Mouse (Mus musculus) embryo, embryonic 10.5 days (tissue): Measurements from ENCODE around the gene Specc1l.
"Not testable (repeated sequence)": the region's sequence is repeated elsewhere in the genome, so short reads cannot be mapped to it uniquely, and the experiment has no call there.

Experiments
- DNase-seq: peaks from one replicate; pipeline ENCODE4 v3.0.0-alpha.2; 2015; ENCODE audit warnings: low spot score

Gene Specc1l

GRCm38 (mm10) chr10:75282648-75283047 lies 70.8 kb downstream of the Specc1l start:
- DNase-seq: no peak

- no peak for DNase-seq
These were observed 71.9 kb downstream of the Specc1l start for GRCm38 (mm10) chr10:75283821-75284220.

DNA sequence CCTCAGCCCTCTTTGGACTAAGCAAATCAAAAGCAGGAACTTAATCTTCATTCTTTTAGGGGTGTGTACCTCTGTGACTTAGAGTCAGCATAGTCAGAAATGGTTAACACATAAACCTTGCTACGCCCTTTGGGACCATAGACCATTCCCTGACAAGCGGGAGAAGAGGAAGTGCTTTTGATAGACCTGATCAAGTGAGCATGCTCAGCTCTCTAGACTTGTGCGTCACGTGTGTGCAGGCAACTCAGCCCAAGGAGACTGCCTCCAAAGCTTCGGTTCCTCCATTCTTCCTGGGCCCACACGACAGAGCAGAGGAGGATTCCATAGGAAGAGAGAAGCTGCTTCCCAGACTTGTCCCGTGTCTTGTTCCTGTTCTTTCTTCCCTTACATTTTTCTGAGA lies 76.7 kb downstream of the Specc1l start:
- no peak for DNase-seq

- no peak for DNase-seq
These were observed 77.5 kb downstream of the Specc1l start for GRCm38 (mm10) chr10:75289392-75289791.

GRCm38 (mm10) chr10:75290650-75291049 lies 78.8 kb downstream of the Specc1l start:
- DNase-seq: no peak

DNA sequence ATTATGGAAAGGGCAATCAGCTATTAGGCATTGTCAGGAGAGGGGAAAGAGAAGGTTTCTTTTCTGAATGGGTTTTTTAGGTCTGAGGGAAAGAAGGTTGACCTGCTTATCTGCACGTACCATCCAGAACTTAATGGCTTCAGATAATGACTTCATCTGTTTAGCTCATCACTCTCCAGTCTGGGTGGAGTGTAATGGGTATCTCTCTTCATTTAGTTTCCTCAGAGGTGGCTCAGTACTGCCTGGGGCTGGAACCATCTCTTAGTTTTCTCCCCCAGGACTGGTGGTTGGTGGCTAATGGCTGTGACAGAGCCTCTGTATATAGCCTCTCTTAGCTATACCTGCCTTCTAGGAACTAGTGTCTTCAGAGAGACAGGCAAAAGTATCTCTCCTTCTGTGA lies 79.5 kb downstream of the Specc1l start:
- no peak for DNase-seq

GRCm38 (mm10) chr10:75292206-75292605 lies 80.3 kb downstream of the Specc1l start:
- not testable (repeated sequence) for DNase-seq

GRCm38 (mm10) chr10:75293288-75293687 lies 81.4 kb downstream of the Specc1l start:
- DNase-seq: no peak

DNA sequence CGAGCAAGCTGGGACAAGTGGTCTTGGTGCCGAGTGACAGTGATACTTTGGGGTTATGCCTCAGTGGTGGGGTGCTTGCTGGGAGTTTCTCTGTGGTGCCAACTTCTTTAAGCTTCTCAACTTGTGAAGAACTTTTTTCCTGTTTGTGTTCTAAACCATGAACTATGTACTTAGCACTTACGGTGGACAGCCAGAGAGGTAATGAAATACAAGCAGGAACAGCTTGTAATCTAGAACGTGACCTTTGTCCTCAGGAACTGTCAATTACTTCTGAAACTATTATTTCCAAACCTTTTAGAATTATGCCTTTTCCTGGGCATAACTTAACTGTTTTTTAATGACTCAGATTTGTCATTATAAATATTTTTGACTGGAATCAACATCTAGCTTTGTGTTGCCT lies 82.5 kb downstream of the Specc1l start:
- DNase-seq: no peak

DNA sequence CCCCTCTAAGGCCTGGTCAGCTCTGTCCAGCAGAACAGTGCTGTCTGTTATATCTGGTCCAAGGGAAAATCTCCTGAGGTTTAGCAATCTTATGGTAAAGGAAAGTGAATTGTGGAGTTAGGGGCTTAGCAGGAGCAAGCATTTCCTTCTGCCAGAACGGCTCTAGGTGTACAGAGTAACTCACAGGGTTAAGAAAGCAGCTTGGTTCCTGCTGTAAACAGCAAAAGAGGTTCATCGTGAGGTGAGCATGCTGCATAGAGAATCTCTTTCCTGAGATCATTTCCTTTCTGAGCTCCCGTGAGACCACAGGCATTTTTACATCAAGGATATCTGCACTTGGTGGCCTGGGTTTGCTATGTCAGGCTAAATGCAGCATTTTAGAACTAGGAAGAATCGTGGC lies 83.1 kb downstream of the Specc1l start:
- DNase-seq: no peak

DNA sequence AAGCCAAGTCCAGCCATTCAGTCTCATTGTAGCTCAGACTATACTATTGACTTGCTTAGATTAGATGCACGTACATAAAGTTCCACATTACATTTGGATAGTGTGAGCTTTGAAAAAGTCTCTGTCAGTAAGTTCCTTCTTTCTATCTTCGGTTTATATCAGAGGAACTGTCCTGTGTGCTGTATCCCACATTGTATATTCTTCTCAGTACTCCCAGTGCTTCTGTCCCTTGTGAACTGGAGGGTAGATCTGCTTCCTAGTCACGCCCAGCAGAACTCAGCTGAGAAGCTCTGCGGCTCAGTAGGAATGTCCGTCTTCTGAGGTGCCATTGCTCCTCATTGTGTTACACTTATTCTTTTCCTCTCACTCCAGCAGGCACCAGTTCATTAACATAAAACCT lies 86.7 kb downstream of the Specc1l start:
- no peak for DNase-seq

GRCm38 (mm10) chr10:75299785-75300418 lies 88.0 kb downstream of the Specc1l start:
- DNase-seq: no peak

GRCm38 (mm10) chr10:75301195-75301806 lies 89.4 kb downstream of the Specc1l start:
- no peak for DNase-seq

DNA sequence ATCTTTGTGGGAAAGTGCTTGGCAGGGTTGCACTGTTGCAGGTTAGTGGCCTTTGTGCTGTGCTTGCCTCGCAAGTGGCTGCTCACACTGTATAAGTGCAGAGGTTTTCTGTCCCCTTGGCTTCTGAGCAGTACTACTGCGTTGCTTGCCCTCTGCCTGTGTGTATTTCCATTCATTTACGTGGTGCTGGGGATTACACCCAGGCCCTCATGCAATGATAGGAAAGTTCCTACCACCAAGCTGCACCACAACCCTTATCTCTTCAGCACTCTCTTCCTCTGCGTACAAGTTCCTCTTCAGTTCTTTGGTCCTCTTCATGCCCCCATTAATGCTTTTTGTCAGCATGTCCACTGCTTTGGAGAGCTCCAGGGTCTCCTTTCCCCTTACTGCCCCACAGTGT lies 90.1 kb downstream of the Specc1l start:
- no peak for DNase-seq

- no peak for DNase-seq
These were observed 90.7 kb downstream of the Specc1l start for GRCm38 (mm10) chr10:75302536-75302935.

DNA sequence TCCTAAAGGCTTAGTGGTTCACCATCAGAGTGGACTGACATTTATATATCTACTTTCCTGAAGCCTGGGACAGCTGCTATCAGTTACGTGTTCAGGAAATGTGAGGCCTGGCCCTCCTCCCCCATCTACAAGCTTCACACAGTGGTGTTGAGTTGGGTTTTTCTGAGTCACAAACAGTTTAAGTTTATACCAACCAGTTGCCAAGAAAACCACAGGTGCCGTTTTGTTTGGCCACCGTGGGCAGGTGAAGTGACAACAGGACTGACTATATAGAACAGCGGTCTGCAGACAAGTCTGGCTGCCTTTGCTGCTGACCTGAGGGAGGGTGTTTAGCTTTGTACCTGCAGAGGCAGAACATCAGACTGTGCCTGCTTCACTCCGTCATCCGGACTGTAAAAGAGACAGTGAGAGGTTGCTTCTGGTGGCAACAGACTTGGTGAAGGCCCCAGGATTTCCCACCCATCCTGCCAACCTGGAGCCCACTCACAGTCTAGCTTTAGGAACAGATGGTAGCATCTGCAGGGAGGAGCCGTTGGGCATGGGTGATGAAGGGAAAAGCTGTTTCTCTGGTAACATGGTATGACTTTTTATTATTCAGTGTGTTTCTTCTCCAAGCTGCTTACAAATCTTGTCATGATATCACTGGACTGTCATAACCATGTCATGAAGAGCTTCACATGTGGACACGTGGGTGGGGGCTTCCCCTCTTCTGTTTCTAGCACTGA lies 91.6 kb downstream of the Specc1l start:
- no peak for DNase-seq

- DNase-seq: no peak
These were observed 92.2 kb downstream of the Specc1l start for GRCm38 (mm10) chr10:75304049-75304405.

- no peak for DNase-seq
These were observed 92.5 kb downstream of the Specc1l start for GRCm38 (mm10) chr10:75304413-75304812.

DNA sequence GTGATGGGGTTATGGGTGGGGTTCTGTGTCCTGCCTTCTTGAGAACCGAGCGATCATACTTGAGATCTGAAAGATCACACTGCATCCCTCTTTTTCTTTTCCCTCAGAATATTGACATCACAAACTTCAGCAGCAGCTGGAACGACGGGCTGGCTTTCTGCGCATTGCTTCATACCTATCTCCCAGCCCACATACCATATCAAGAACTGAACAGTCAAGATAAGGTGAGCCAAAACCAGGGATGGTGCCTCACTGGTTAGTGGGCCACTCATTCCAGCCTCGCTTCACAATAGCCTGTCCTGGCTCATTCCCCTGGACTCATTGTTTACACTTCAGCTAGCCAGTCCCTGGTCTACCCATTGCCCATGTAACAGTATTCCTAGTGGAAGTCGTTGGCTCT lies 95.3 kb downstream of the Specc1l start:
- DNase-seq: no peak

- no peak for DNase-seq
These were observed 100.5 kb downstream of the Specc1l start for GRCm38 (mm10) chr10:75312361-75312760.

DNA sequence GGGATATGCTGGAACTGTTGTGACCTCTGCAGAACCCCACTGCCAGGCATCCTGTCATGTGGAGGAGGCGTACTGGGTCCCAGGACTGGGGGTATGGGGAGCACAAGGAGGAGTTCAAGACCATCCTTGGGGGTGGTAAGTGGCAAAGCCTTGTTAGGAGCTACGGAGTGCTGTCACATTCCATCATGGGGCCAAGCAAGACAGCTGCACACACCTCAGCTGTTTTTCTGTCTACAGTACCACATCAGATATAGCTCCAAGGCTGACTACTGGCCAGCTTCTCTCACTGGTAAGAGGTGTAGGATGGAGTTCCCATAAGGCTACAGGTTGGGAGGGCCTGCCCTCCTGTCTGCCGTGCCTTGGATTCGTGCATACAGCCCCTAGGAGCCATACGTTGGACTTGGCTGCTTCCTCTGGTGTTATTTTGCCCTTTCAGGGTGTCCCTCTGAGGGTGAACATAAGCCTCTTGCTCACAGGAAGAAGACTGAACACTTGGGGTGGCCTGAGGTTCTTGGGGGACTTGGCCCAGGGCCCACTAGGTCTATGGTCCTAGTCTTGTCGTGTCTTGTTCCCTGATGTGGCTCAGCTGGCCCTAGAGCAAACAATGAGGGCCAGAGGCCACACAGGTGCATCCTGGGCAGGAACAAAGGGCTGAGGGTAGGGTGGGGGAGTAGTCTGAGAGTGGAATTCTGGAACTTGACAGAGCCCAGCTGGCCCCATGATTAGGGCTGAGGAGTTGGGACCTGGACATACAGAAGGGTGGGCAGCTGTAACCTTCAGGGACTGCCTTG lies 102.5 kb downstream of the Specc1l start:
- DNase-seq: no peak

GRCm38 (mm10) chr10:75315756-75316155 lies 103.9 kb downstream of the Specc1l start:
- DNase-seq: no peak

DNA sequence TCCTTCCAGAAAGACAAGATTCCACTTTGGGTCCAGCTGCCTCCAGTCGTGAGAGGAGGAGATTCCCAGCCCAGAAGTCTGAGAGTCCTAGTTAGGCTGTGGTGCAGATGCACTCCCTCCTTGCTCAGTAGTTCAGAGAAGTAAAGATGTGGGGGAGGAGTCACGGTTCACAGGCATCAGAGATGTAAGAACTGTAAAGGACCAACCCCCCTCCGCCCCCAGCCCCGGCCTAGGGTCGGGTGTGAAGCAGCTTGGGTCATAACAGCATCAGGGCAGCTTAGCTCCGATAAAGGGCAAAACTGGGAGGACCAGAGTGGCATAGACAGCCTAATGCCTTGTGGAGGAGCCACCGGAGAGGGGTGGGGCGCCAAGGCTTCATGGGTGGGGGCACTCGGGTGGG lies 104.6 kb downstream of the Specc1l start:
- DNase-seq: peak; percentile 30

GRCm38 (mm10) chr10:75316872-75316907 lies 104.8 kb downstream of the Specc1l start, which contains the start of gene Adora2a:
Gene Adora2a, plus strand, starts transcription at chr10:75316877.
- DNase-seq: no peak
